Mouse (Mus musculus): Measurements from ENCODE around the gene Dzank1.

- TF ChIP-seq CTCF (IDR thresholded peaks at IDR 0.05), result no peak
- no peak for TF ChIP-seq EP300 (IDR thresholded peaks at IDR 0.05)
Observed at GRCm38 (mm10) chr2:144465876-144466575, 61.2 kb downstream of the Dzank1 start.
